Mouse (Mus musculus) brain, embryonic 14.5 days (tissue): ENCODE measurements around the gene Slc3a1.

Experiments used
- CTCF ChIP-seq: fragments of 200-500 bp; IDR thresholded peaks from 2 replicates; pipeline ENCODE4 v1.5.1; 2012; ENCODE audit warnings: inconsistent platforms, mild to moderate bottlenecking, moderate library complexity, borderline replicate concordance; ENCODE audit not compliant: insufficient read depth, insufficient read length; ENCODE audit errors: extremely low read depth
- POLR2A ChIP-seq: fragments of 200-500 bp; IDR thresholded peaks from 2 replicates; pipeline ENCODE4 v1.6.1; 2012; ENCODE audit warnings: mild to moderate bottlenecking, inconsistent platforms, borderline replicate concordance; ENCODE audit not compliant: poor library complexity, insufficient read depth, insufficient read length, severe bottlenecking; ENCODE audit errors: extremely low read depth

DNA sequence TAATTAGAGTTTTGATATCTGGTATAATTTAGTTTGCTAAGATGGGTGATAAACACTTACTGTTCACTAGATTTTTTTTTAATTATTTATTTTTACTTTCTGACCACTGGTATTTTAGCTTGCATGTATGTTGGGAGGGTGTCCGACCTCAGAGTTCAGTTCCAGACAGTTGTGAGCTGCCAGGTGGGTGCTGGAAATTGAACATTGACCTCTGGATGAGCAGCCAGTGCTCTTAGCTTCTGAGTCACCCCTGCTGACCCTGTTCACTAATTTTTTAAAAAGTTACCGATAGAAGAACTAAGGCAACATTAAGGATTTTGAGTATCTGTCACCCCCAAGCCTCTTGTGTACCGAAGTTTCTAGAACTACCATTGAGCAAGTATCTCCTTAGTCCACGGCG is 20.2 kb downstream of the Slc3a1 start:
- TF ChIP-seq CTCF: no peak
- TF ChIP-seq POLR2A: no peak
